In genomic region chr10:30089406-30089805, GRCm38 (mm10) we compare ENCODE assay signal across 10 mouse cellular contexts.
A peak's percentile ranks its signal among the peaks of the same experiment; 100 is the strongest.
DNase-seq lines count a peak whose midpoint lies in the region; ATAC-seq and TF ChIP-seq lines count a peak whose summit lies in the region.
"Had no signal": no experiment of that assay in that cellular context is flagged by ENCODE, and none has a peak within 500 bp of the region (broad histone marks: within the 10 kb centered on the region; RNA-seq: fewer than 3 reads in every experiment).

No protein-coding gene starts in this region.

- no peak overlapping the region for H3K4me2 ChIP-seq in forebrain, embryonic 16.5 days (ENCODE audit: low read length)
- H3K4me2 ChIP-seq in hindbrain, postnatal 0 days (ENCODE audit: low read depth, low read length): no peak overlapping the region
- no peak overlapping the region for H3K4me2 ChIP-seq in liver, embryonic 13.5 days
- H3K4me2 ChIP-seq: embryonic facial prominence, embryonic 12.5 days had no signal

- H3K36me3 ChIP-seq in forebrain, embryonic 16.5 days (ENCODE audit: control insufficient read depth, insufficient read depth): no peaks in the 10 kb centered on the region
- H3K36me3 ChIP-seq in hindbrain, postnatal 0 days (ENCODE audit: insufficient read depth, low read length): no peaks in the 10 kb centered on the region
- no peaks in the 10 kb centered on the region for H3K36me3 ChIP-seq in liver, embryonic 13.5 days
- H3K36me3 ChIP-seq: embryonic facial prominence, embryonic 12.5 days had no signal

- 56% methylated on average over 7 of the region's 7 CpGs for WGBS in forebrain, embryonic 16.5 days
- WGBS in hindbrain, postnatal 0 days: 51% methylated on average over 7 of the region's 7 CpGs
- 45% methylated on average over 7 of the region's 7 CpGs for WGBS in liver, embryonic 13.5 days (ENCODE audit: insufficient replicate concordance)

- H3K27ac ChIP-seq in forebrain, embryonic 16.5 days (ENCODE audit: low read length): no peak overlapping the region
- no peak overlapping the region for H3K27ac ChIP-seq in hindbrain, postnatal 0 days
- no peak overlapping the region for H3K27ac ChIP-seq in liver, embryonic 13.5 days
- H3K27ac ChIP-seq: embryonic facial prominence, embryonic 12.5 days had no signal

- H3K4me3 ChIP-seq in forebrain, embryonic 16.5 days (replicated peaks; ENCODE audit: low read length): no peak overlapping the region
- no peak overlapping the region for H3K4me3 ChIP-seq in hindbrain, postnatal 0 days (ENCODE audit: low read length)
- H3K4me3 ChIP-seq in liver, embryonic 13.5 days (replicated peaks): no peak overlapping the region
- H3K4me3 ChIP-seq: embryonic facial prominence, embryonic 12.5 days; myocyte had no signal

- H3K9ac ChIP-seq in forebrain, embryonic 16.5 days (replicated peaks; ENCODE audit: low read depth, low read length): no peak overlapping the region
- H3K9ac ChIP-seq in hindbrain, postnatal 0 days (replicated peaks; ENCODE audit: low read length): no peak overlapping the region
- no peak overlapping the region for H3K9ac ChIP-seq in liver, embryonic 13.5 days
- H3K9ac ChIP-seq: embryonic facial prominence, embryonic 12.5 days had no signal

- no peaks in the 10 kb centered on the region for H3K9me3 ChIP-seq in forebrain, embryonic 16.5 days (ENCODE audit: control insufficient read depth, low read length)
- H3K9me3 ChIP-seq in hindbrain, postnatal 0 days (ENCODE audit: low read length): no peaks in the 10 kb centered on the region
- no peaks in the 10 kb centered on the region for H3K9me3 ChIP-seq in liver, embryonic 13.5 days (replicated peaks)
- H3K9me3 ChIP-seq: embryonic facial prominence, embryonic 12.5 days had no signal

- H3K4me1 ChIP-seq in forebrain, embryonic 16.5 days (replicated peaks; ENCODE audit: control insufficient read depth, insufficient read depth, low read length): no peaks in the 10 kb centered on the region
- no peaks in the 10 kb centered on the region for H3K4me1 ChIP-seq in hindbrain, postnatal 0 days (ENCODE audit: insufficient read depth, low read length)
- H3K4me1 ChIP-seq in liver, embryonic 13.5 days (replicated peaks): no peaks in the 10 kb centered on the region
- H3K4me1 ChIP-seq: embryonic facial prominence, embryonic 12.5 days had no signal

- peak; percentile 48 for TF ChIP-seq CTCF in hindbrain, postnatal 0 days (IDR thresholded peaks at IDR 0.05; ENCODE audit: low read depth)

- peak; percentile 1 to 3 for DNase-seq in cerebellum, postnatal 10 days
- DNase-seq in cerebellum, adult 18-20 months: no peak
- DNase-seq in 3134 (ENCODE audit: extremely low read depth, insufficient read length, low spot score): peak; percentile 9
- DNase-seq in hindbrain, postnatal 0 days (ENCODE audit: low spot score): peak; percentile 27
- DNase-seq in liver, embryonic 13.5 days: no peak
- no peak for DNase-seq in thymus, postnatal 0 days (ENCODE audit: low spot score)
- no peak for DNase-seq in testis, postnatal 14 days (ENCODE audit: low spot score)

- ATAC-seq in forebrain, embryonic 16.5 days: peak; percentile 83
- peak; percentile 55 for ATAC-seq in hindbrain, postnatal 0 days
- 0 out of 2 replicates have a peak, but pooled peaks have one; percentile 20 for ATAC-seq in liver, embryonic 13.5 days (ENCODE audit: low read depth)

- no peaks in the 10 kb centered on the region for H3K27me3 ChIP-seq in forebrain, embryonic 16.5 days (replicated peaks; ENCODE audit: control insufficient read depth, insufficient read depth, low read length)
- no peaks in the 10 kb centered on the region for H3K27me3 ChIP-seq in hindbrain, postnatal 0 days (ENCODE audit: insufficient read depth, low read length)
- no peaks in the 10 kb centered on the region for H3K27me3 ChIP-seq in liver, embryonic 13.5 days
- H3K27me3 ChIP-seq: embryonic facial prominence, embryonic 12.5 days had no signal

Comparison
In these comparisons a context has a peak if more than half of its experiments do, and no peak if none do; other contexts are left out.
1. DNase-seq: peak in cerebellum, postnatal 10 days (2 of 2), 3134 (single experiment) and hindbrain, postnatal 0 days (single experiment); none in cerebellum, adult 18-20 months (0 of 2), liver, embryonic 13.5 days (single experiment), thymus, postnatal 0 days (single experiment) and testis, postnatal 14 days (single experiment).
2. ATAC-seq: peak in every context shown above with its lines; median percentile 83 in forebrain, embryonic 16.5 days; 55 in hindbrain, postnatal 0 days; 20 in liver, embryonic 13.5 days.